Mouse (Mus musculus) intestine, embryonic 14.5 days (tissue): ENCODE measurements at regions not wholly inside any gene's neighbourhood (a gene's known extent, or its start where the extent isn't known, plus 50 kb on each side); places are given as distances from the start of the nearest gene placed in this dataset.

Experiments
- ATAC-seq: fragments of 200-750 bp; cut with Nextera tagmentation; replicated peaks from 2 replicates; pipeline ENCODE4 v1.8.0; 2017; ENCODE audit warnings: low read depth, moderate number of reproducible peaks, moderate TSS enrichment, moderate library complexity; ENCODE audit not compliant: low FRiP score, low TSS enrichment
- DNase-seq: peaks from one replicate; pipeline ENCODE4 v3.0.0-alpha.2; 2018; ENCODE audit warnings: low spot score
- H3K27ac ChIP-seq: fragments of 300-500 bp; sonication (generic); 2 replicates; pipeline ENCODE4 v1.5.1; 2014; ENCODE audit warnings: low read depth, mild to moderate bottlenecking, control low read depth
- H3K27me3 ChIP-seq: fragments of 300-500 bp; sonication (generic); replicated peaks from 2 replicates; pipeline ENCODE4 v1.6.1; 2014; ENCODE audit warnings: low read length, control low read depth; ENCODE audit not compliant: control insufficient read depth, insufficient read depth
- H3K36me3 ChIP-seq: fragments of 300-500 bp; sonication (generic); 2 replicates; pipeline ENCODE4 v1.6.1; 2014; ENCODE audit warnings: low read length, control low read depth; ENCODE audit not compliant: control insufficient read depth, insufficient read depth
- H3K4me1 ChIP-seq: fragments of 300-500 bp; sonication (generic); replicated peaks from 2 replicates; pipeline ENCODE4 v1.6.1; 2014; ENCODE audit warnings: low read length, control low read depth, mixed read lengths; ENCODE audit not compliant: control insufficient read depth, insufficient read depth
- H3K4me2 ChIP-seq: fragments of 300-500 bp; sonication (generic); 2 replicates; pipeline ENCODE4 v1.6.1; 2014; ENCODE audit warnings: low read length
- H3K4me3 ChIP-seq: fragments of 300-500 bp; sonication (generic); 2 replicates; pipeline ENCODE4 v1.5.1; 2014; ENCODE audit warnings: low read depth, low read length, control low read depth, mixed read lengths
- H3K9ac ChIP-seq: fragments of 300-500 bp; sonication (generic); 2 replicates; pipeline ENCODE4 v1.6.1; 2014; ENCODE audit warnings: mild to moderate bottlenecking, low read length
- H3K9me3 ChIP-seq: fragments of 300-500 bp; sonication (generic); 2 replicates; pipeline ENCODE4 v1.6.1; 2016; ENCODE audit warnings: low read length, control low read depth; ENCODE audit not compliant: control insufficient read depth
- WGBS: fragments of 180-500 bp; shearing (Covaris S2); extraction: QIAGEN DNeasy Blood & Tissue Kit; methylation state at CpG from one replicate; pipeline ENCODE4 v1.1.7; 2014; 5-methylcytosine and 5-hydroxymethylcytosine counted together

DNA sequence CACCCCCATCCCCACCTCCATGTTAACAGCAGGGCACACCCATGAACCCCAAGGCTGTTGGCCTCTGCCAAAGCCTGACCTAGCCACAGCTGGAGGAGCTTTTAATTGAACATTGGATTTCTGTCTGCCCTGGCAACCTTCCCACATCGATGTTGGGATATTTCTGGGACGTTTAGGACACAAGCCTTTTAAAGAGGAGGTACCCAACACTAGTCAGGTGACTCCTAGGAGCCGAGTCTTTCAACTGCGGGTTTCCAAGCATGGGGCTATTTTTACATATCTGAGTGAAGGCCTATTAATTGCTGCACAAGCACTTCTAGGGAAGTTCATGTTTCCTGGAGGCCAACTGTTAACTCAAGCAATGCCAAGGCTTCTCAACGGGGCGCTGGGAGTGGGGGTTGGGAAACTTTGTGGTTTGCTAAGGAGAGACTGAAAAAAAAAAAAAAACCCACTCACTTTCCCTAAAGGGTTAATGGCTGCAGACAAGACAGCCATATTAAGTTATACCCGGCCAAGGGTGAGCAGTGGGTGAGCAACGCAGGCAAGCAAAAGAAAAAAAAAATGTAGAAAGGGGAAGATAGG is 213.3 kb downstream of the Bcl2l11 start:
- no peak overlapping the region for H3K4me3 ChIP-seq
- H3K9me3 ChIP-seq = no peaks in the 10 kb centered on the region
- peaks cover 36% of the 10 kb centered on the region for H3K4me1 ChIP-seq
- no peaks in the 10 kb centered on the region for H3K36me3 ChIP-seq
- H3K4me2 ChIP-seq = no peak overlapping the region
- no peak overlapping the region for H3K9ac ChIP-seq
- H3K27me3 ChIP-seq = no peaks in the 10 kb centered on the region
- peak overlapping the region; percentile 69; the same call in 1 of the 2 replicates for H3K27ac ChIP-seq
- ATAC-seq = no peak
- no peak for DNase-seq
- 18% methylated on average over 8 of the region's 8 CpGs for WGBS

DNA sequence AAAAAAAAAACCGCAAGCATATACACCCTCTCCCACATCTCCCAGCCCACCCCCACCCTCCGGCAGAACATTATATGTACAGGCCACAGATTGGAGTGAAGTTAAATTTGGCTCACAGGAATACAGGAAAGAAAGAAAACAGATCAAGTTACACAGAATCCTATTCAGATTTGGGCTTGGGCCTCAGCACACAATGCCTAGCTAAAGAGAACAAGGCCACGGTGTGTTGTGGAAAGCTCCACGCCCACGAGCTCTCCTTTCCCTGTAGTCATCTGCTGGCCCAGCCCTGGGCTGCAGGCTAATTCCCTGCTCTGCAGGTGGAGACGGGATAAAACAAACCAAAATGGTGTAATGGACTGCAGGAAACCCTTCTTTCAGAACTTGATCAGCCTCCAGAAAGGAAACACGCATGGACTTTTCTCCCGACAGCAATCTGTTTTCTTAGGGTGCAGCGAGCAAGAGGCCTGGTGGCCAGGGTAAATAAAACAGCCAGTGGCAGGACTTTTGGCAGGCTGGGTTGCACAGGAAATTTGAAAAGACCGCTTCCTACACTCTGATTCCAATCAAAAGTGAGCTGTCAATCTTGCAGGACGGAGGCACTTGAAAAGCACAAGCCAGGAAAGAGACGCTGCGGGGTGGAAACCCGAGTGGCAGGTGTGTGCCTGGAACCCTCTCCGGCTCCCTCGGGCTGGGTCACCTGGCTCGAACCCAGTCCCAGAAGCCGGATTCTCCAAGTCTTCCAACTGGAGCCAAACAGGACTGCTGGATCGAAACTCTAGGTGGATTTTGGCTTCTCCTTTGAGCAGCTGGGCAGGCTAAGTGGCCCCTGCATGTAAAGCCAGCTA is 214.0 kb downstream of the Bcl2l11 start:
- Histone ChIP-seq H3K4me3 (no peak overlapping the region), H3K9ac (no peak overlapping the region), H3K27me3 (no peaks in the 10 kb centered on the region), H3K4me2 (no peak overlapping the region; the same call in 1 of the 2 replicates), H3K9me3 (no peaks in the 10 kb centered on the region), H3K27ac (peak overlapping the region; percentile 69; the same call in 1 of the 2 replicates), H3K36me3 (no peaks in the 10 kb centered on the region), H3K4me1 (peaks cover 31% of the 10 kb centered on the region)
- no peak for ATAC-seq
- 47% methylated on average over 19 of the region's 19 CpGs for WGBS
- DNase-seq = no peak

DNA sequence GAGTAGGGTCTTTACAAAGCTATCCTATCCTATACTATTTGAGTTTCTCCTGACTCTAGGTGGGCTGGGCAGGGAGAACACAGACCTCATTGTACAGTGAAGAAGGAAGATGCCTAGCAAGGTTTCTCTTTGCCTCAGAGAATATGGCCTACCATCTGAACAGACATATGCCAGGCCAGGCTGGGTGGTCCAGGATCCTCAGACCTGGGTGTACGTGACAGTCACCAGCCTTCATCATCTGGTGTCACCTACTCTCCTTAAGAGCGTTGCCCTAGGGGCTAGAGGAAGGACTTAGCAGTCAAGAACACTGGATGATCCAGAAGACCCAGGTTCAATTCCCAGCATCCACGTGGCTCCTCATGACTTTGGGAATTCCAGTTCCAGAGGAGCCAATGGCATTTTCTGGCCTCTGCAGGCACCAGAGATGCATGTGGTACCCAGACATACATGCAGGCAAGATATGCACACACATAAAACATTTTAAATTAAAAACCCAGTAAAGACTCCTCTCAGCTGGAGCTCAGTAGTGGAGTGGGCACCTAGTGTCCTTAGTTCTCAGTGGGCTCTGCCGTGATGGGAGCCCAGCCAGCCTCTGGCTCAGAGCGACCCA is 214.9 kb downstream of the Bcl2l11 start:
- H3K9me3 ChIP-seq = no peaks in the 10 kb centered on the region
- WGBS = 92% methylated on average over 5 of the region's 5 CpGs
- H3K36me3 ChIP-seq = no peaks in the 10 kb centered on the region
- H3K27me3 ChIP-seq = no peaks in the 10 kb centered on the region
- no peak overlapping the region for H3K9ac ChIP-seq
- peaks cover 23% of the 10 kb centered on the region for H3K4me1 ChIP-seq
- no peak overlapping the region for H3K4me3 ChIP-seq
- no peak overlapping the region for H3K4me2 ChIP-seq
- H3K27ac ChIP-seq = no peak overlapping the region
- no peak for DNase-seq
- ATAC-seq = no peak

DNA sequence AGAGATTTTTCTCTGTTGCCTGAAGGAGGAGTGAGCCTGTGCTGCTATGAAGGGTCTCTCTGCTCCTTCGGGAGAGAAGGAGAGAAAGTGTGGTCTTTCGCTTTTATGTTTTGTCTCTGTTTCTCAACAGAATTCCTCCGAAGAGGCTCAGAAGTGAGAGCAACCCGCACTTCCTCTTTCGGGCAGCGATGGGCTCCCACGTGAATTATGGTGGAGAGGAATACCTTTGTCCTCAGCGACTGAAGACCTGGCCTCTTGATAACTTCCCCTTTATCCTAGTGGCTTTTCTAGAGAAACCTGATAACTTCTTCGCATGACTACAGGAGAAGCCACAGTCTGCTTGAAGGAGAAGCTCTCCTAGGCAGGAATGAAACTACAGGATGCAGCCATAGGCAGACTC is 216.4 kb downstream of the Bcl2l11 start:
- Histone ChIP-seq H3K36me3 (no peaks in the 10 kb centered on the region), H3K9ac (no peak overlapping the region), H3K4me1 (peaks cover 20% of the 10 kb centered on the region), H3K4me3 (no peak overlapping the region), H3K9me3 (no peaks in the 10 kb centered on the region), H3K27ac (no peak overlapping the region), H3K4me2 (no peak overlapping the region), H3K27me3 (no peaks in the 10 kb centered on the region)
- ATAC-seq (no peak), DNase-seq (no peak)
- 68% methylated on average over 9 of the region's 9 CpGs for WGBS

DNA sequence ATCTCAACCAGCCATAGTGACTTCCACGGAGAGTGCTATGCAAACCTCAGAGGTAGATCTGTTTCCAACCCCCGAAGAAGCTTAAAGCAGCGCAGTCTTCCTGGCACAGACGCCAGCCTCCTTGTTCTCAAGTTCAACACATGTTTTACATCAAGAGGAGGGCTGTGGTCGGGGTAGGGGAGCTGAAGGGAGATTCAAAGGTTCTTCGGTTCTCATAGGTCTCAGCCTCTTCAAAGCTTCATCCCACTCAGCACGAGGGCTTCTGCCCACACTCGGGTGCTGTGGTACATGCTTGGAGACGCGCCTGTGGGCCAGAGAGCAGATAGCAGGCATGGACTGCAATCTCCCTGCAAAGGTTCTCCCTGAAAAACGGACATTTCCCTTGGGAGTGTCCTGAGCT is 219.7 kb downstream of the Bcl2l11 start:
- DNase-seq (no peak), ATAC-seq (no peak)
- H3K9me3 ChIP-seq = no peaks in the 10 kb centered on the region
- WGBS = 43% methylated on average over 11 of the region's 11 CpGs
- H3K27ac ChIP-seq = no peak overlapping the region
- no peak overlapping the region for H3K9ac ChIP-seq
- no peak overlapping the region for H3K4me2 ChIP-seq
- no peaks in the 10 kb centered on the region for H3K36me3 ChIP-seq
- no peaks in the 10 kb centered on the region for H3K27me3 ChIP-seq
- no peak overlapping the region for H3K4me3 ChIP-seq
- H3K4me1 ChIP-seq = peaks cover 3% of the 10 kb centered on the region; the same call in 1 of the 2 replicates

DNA sequence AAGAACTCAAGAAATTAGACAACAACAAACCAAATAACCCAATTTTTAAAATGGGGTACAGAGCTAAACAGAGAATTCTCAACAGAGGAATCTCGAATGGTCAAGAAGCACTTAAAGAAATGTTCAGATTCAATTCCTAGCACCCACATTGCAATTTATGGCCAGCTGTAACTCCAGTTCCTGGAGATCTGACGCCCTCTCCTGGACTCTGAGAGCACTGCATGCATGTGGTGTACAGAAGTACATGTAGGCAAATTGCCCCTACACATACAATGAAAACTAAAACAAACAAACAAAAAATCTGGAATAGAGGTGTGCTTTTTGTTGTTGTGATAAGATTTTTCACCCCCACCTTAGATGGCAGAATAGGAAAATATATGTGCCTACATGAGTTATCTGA is 222.7 kb downstream of the Bcl2l11 start:
- 70% methylated on average over 2 of the region's 2 CpGs for WGBS

DNA sequence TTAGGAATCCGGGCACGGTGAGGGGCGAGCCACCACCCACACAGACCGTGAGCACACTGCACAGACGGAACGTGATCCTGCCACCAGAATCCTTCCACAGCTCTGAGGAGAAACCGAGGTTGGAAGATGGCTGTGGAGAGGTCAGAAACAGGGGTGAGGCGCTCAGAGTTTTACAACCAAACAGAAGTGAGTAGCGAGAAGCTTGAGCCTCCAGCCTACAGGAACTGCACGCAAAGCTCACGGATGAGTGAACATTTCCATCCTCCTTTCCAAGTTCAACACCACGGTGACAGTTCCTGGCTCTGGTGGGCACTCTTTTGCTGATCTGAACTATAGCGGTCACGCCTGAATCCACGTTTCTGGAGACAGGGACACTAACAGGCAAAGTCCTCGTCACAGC is 225.6 kb downstream of the Bcl2l11 start:
- 86% methylated on average over 16 of the region's 16 CpGs for WGBS
- 0 out of 2 replicates have a peak, but pooled peaks cover 5% of the 10 kb centered on the region for H3K9me3 ChIP-seq
- no peak overlapping the region for H3K9ac ChIP-seq
- H3K4me2 ChIP-seq = no peak overlapping the region
- H3K27ac ChIP-seq = no peak overlapping the region
- no peaks in the 10 kb centered on the region for H3K27me3 ChIP-seq
- DNase-seq = no peak
- ATAC-seq = no peak
- no peaks in the 10 kb centered on the region for H3K4me1 ChIP-seq
- H3K4me3 ChIP-seq = no peak overlapping the region
- H3K36me3 ChIP-seq = no peaks in the 10 kb centered on the region

More for the DNA sequence above, 222.7 kb downstream of the Bcl2l11 start:
- Histone ChIP-seq H3K36me3 (no peaks in the 10 kb centered on the region), H3K27me3 (no peaks in the 10 kb centered on the region), H3K4me1 (no peaks in the 10 kb centered on the region; the same call in 1 of the 2 replicates), H3K4me3 (no peak overlapping the region), H3K27ac (no peak overlapping the region), H3K4me2 (no peak overlapping the region), H3K9me3 (no peaks in the 10 kb centered on the region), H3K9ac (no peak overlapping the region)
- ATAC-seq (no peak), DNase-seq (no peak)

DNA sequence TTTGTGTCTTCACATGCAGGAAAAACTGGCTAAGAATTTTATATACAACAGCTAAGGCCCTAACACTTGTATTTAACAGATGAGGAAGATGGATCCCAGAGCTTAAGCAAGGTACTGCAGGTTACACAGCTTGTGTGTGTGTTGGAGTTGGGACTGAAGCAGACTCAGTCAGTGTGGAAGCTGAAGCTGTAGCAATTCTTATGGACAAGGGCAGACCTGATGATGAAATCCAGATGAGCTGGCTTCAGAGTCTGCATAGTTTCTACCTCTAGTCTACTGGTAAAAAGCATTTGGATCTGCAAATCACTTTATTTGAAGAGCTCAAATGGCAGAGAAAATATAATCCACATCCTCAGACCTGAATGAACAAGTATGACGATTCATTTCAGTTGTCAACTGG is 226.7 kb downstream of the Bcl2l11 start:
- no peak overlapping the region for H3K27ac ChIP-seq
- WGBS = 46% methylated on average over 1 of the region's 1 CpGs
- H3K4me1 ChIP-seq = no peaks in the 10 kb centered on the region
- H3K4me2 ChIP-seq = no peak overlapping the region
- no peaks in the 10 kb centered on the region for H3K27me3 ChIP-seq
- no peak overlapping the region for H3K4me3 ChIP-seq
- H3K36me3 ChIP-seq = no peaks in the 10 kb centered on the region
- H3K9me3 ChIP-seq = 0 out of 2 replicates have a peak, but pooled peaks cover 5% of the 10 kb centered on the region
- no peak overlapping the region for H3K9ac ChIP-seq
- DNase-seq (no peak), ATAC-seq (no peak)
